ENCODE assay signal across 9 mouse cellular contexts in the genomic region with DNA sequence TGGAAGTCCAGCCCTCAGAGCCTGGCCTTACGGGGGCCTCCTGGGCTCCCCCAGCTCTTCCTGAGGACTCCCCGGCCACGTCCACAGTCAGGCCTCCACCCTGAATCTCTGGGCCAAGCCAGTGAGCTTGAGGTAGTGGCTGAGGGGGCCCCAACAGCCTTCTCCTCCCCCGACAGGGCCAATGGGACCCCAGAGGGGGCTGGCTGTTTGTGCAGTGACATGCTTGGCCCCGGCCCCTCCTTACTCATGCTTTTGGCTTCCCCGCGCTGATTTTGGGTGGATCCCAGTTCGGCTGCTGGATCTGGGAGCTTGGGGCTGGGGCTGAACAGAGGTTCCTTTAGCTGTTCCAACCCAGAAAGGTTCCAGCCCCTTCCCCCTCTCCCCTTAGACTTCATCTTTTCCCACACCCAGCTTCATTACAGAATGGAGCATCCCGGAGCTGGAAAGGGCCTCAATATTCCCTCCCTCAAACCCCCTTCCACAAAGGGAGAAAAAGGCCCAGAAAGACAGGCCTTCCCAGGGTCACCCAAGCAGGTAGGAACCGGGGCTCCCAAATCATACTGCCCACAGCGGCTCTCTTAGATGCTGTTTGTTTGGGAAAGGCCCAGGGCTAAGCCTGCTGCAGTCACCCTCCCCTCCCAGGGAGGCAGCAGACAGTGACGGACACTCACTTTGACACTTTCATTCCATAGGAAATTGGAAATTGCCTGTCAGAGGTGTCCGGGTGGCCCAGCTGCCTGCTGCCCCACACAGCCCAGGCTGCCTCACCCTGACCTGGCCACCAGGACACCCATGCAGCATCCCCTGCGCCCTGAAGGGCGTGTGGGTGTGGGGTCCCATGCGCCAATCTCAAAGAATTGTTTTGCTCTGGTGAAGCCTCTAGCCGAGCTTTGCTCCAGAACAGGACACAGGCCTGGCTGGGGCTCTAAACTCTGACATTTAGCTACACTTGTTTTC.
DNase-seq lines count a peak whose midpoint lies in the region; ATAC-seq and TF ChIP-seq lines count a peak whose summit lies in the region.
"Had no signal": no experiment of that assay in that cellular context is flagged by ENCODE, and none has a peak within 500 bp of the region (broad histone marks: within the 10 kb centered on the region; RNA-seq: fewer than 3 reads in every experiment).

No protein-coding gene starts in this region.

- TF ChIP-seq CTCF in liver, adult 2 months (IDR thresholded peaks at IDR 0.05; ENCODE audit: low read depth, low read length) = no peak
- TF ChIP-seq CTCF in liver, postnatal 0 days (IDR thresholded peaks at IDR 0.05; ENCODE audit: low read depth) = no peak
- TF ChIP-seq CTCF in gastrocnemius, adult 2 months (IDR thresholded peaks at IDR 0.05) = no peak

- H3K4me2 ChIP-seq in liver, postnatal 0 days (ENCODE audit: low read depth, low read length) = no peak overlapping the region
- H3K4me2 ChIP-seq in stomach, embryonic 15.5 days = no peak overlapping the region

- TF ChIP-seq POLR2A in liver, adult 2 months (IDR thresholded peaks at IDR 0.05; ENCODE audit: extremely low read depth, insufficient read depth, low read length) = no peak

- no peak for TF ChIP-seq EP300 in liver, postnatal 0 days (IDR thresholded peaks at IDR 0.05; ENCODE audit: low read depth)

- DNase-seq in liver, adult 2 months (ENCODE audit: extremely low read depth, low read depth, low spot score) = no peak
- DNase-seq in liver, postnatal 0 days = no peak
- DNase-seq in gastrocnemius, adult 2 months = peak; percentile 85
- DNase-seq in heart, postnatal 10 days = peak; percentile 83 to 86
- DNase-seq in layer of hippocampus, postnatal 25 days (ENCODE audit: extremely low spot score in 1 of 2, low spot score in 1 of 2) = no peak
- DNase-seq: layer of hippocampus, adult 9-11 months had no signal

- no peak overlapping the region for H3K9ac ChIP-seq in liver, adult 2 months (ENCODE audit: low read depth, low read length)
- H3K9ac ChIP-seq in liver, postnatal 0 days (replicated peaks) = no peak overlapping the region
- no peak overlapping the region for H3K9ac ChIP-seq in stomach, embryonic 15.5 days

- ATAC-seq in liver, postnatal 0 days = no peak
- ATAC-seq in stomach, embryonic 15.5 days (ENCODE audit: insufficient read depth, low FRiP score, low read depth) = peak; percentile 56; the same call in 1 of the 2 replicates
- no peak for ATAC-seq in megakaryocyte-erythroid progenitor cell, adult 5-6 weeks (replicated peaks; ENCODE audit: low FRiP score, low TSS enrichment, poor library complexity, severe bottlenecking)

- 73% methylated on average over 17 of the region's 17 CpGs for WGBS in liver, adult 2 months
- WGBS in liver, postnatal 0 days (ENCODE audit: insufficient replicate concordance) = 83% methylated on average over 17 of the region's 17 CpGs
- 67% methylated on average over 17 of the region's 17 CpGs for WGBS in stomach, embryonic 15.5 days

- no peak overlapping the region for H3K4me3 ChIP-seq in liver, adult 2 months (ENCODE audit: insufficient read depth, low read depth, low read length)
- H3K4me3 ChIP-seq in liver, postnatal 0 days (ENCODE audit: low read depth, low read length) = no peak overlapping the region
- H3K4me3 ChIP-seq in gastrocnemius, adult 2 months = no peak overlapping the region
- H3K4me3 ChIP-seq in stomach, embryonic 15.5 days (replicated peaks) = no peak overlapping the region
- H3K4me3 ChIP-seq: megakaryocyte, embryonic 14.5 days had no signal

- no peaks in the 10 kb centered on the region for H3K27me3 ChIP-seq in liver, adult 2 months (ENCODE audit: control insufficient read depth, insufficient read depth, low read length)
- no peaks in the 10 kb centered on the region for H3K27me3 ChIP-seq in liver, postnatal 0 days (ENCODE audit: insufficient read depth, low read length)
- no peaks in the 10 kb centered on the region for H3K27me3 ChIP-seq in stomach, embryonic 15.5 days (replicated peaks)
- H3K27me3 ChIP-seq: megakaryocyte, embryonic 14.5 days had no signal

- no peaks in the 10 kb centered on the region for H3K9me3 ChIP-seq in liver, postnatal 0 days (ENCODE audit: low read length)
- H3K9me3 ChIP-seq in stomach, embryonic 15.5 days = no peaks in the 10 kb centered on the region
- H3K9me3 ChIP-seq: megakaryocyte, embryonic 14.5 days had no signal

- no peaks in the 10 kb centered on the region for H3K4me1 ChIP-seq in liver, adult 2 months (ENCODE audit: control insufficient read depth, insufficient read depth, low read length)
- no peaks in the 10 kb centered on the region for H3K4me1 ChIP-seq in liver, postnatal 0 days (ENCODE audit: insufficient read depth)
- H3K4me1 ChIP-seq in stomach, embryonic 15.5 days = peaks cover 3% of the 10 kb centered on the region; the same call in 1 of the 2 replicates
- H3K4me1 ChIP-seq: megakaryocyte, embryonic 14.5 days had no signal

- H3K36me3 ChIP-seq in liver, adult 2 months (ENCODE audit: control insufficient read depth, insufficient read depth, low read length) = no peaks in the 10 kb centered on the region
- no peaks in the 10 kb centered on the region for H3K36me3 ChIP-seq in liver, postnatal 0 days (replicated peaks; ENCODE audit: insufficient read depth, low read length)
- H3K36me3 ChIP-seq in stomach, embryonic 15.5 days = no peaks in the 10 kb centered on the region

- peak overlapping the region; percentile 24; the same call in 1 of the 2 replicates for H3K27ac ChIP-seq in liver, adult 2 months (replicated peaks; ENCODE audit: insufficient read depth, low read depth, low read length)
- H3K27ac ChIP-seq in liver, postnatal 0 days (ENCODE audit: low read depth) = no peak overlapping the region
- H3K27ac ChIP-seq in gastrocnemius, adult 2 months = peak overlapping the region; percentile 79
- H3K27ac ChIP-seq in stomach, embryonic 15.5 days = peak overlapping the region; percentile 63; the same call in 1 of the 2 replicates

- no peaks in the 10 kb centered on the region for H3K79me2 ChIP-seq in liver, adult 2 months (ENCODE audit: control insufficient read depth, insufficient read depth, low read length)

- intact Hi-C loops in gastrocnemius, adult 2 months (cut with DNase I) = no loop called here
- intact Hi-C loops in heart, postnatal 10 days (cut with DNase I) = loop anchor here (5.0 kb wide), 1 partner anchor 84 kb away; no protein-coding TSS in a partner anchor

Comparison
In these comparisons a context has a peak if more than half of its experiments do, and no peak if none do; other contexts are left out.
1. DNase-seq: peak in gastrocnemius, adult 2 months (single experiment) and heart, postnatal 10 days (2 of 2); none in liver, adult 2 months (single experiment), liver, postnatal 0 days (single experiment) and layer of hippocampus, postnatal 25 days (0 of 2).